Mouse (Mus musculus): ENCODE data around the gene Gcn1l1. TPM values are rescaled to one million over a fixed set of nuclear protein-coding genes. Genes with fewer than 3 reads are reported as not detected.

The Gcn1l1 gene
- total and polyA plus RNA-seq, 2 experiments, result 14.8 to 28.8 TPM

DNA sequence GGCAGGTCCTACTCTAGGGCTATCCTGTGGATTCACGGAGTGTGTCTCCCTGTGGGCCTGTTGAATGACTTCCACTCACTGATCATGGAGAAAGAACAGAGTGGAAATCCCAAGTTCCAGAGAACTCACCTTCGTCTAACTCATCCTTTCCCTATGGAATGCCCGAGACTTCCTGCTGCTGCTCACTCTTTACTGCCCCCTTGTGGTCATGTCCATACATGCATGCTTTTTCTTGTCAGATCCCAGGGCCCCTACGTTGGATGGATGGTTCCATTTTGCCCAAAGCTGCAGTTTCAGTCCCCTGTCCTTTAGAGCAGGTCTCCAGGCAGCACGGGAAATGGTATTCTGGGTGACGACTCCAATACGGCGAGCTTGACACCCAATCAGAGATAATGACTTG is 8.8 kb upstream of the Gcn1l1 start:
- Histone ChIP-seq H3K36me3 (ENCODE audit: control insufficient read depth, insufficient read depth, low read length) (peaks cover 7% of the 10 kb centered on the region), H3K4me1 (ENCODE audit: control insufficient read depth, insufficient read depth, low read length) (peaks cover 3% of the 10 kb centered on the region; the same call in 1 of the 2 replicates), H3K4me3 (ENCODE audit: insufficient read depth, low read depth, low read length) (no peak overlapping the region), H3K27ac (replicated peaks; ENCODE audit: insufficient read depth, low read depth, low read length) (no peak overlapping the region), H3K9ac (ENCODE audit: low read depth, low read length) (no peak overlapping the region), H3K27me3 (ENCODE audit: control insufficient read depth, insufficient read depth, low read length) (no peaks in the 10 kb centered on the region), H3K79me2 (ENCODE audit: control insufficient read depth, insufficient read depth, low read length) (peaks cover 7% of the 10 kb centered on the region; the same call in 1 of the 2 replicates)
- DNase-seq (ENCODE audit: extremely low read depth, low read depth, low spot score), result peak; percentile 63
- WGBS, result 15% methylated on average over 8 of the region's 8 CpGs
- TF ChIP-seq CTCF (IDR thresholded peaks at IDR 0.05; ENCODE audit: low read depth, low read length) (peak; percentile 75), POLR2A (IDR thresholded peaks at IDR 0.05; ENCODE audit: extremely low read depth, insufficient read depth, low read length) (no peak)

DNA sequence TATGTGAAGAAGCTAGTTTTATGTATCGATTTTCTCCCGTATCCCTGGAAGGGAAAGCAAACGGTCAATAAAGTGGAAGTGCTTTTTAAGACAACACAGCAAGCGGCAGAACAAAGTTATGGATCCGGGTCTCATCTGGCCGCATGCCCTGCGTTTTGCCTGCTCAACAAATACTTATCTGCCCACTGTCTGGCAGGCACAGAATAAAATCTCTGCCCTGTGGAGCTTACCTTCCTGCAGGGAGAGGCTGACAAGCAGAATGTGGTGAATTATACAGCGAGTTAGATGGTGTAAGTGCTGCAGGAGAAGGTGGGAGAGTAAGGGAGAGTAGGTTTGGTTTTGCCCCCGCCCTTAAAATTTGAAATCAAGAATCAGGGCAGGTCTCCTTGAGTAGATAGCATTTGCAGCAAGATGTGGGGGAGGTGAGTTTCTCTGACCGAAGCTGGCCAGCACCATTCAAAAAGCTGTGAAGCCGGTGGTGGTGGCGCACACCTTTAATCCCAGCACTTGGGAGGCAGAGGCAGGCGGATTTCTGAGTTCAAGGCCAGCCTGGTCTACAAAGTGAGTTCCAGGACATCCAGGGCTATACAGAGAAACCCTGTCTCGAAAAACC is 6.8 kb upstream of the Gcn1l1 start:
- 40% methylated on average over 14 of the region's 14 CpGs for WGBS
- Histone ChIP-seq H3K27ac (replicated peaks; ENCODE audit: insufficient read depth, low read depth, low read length) (no peak overlapping the region), H3K4me3 (ENCODE audit: insufficient read depth, low read depth, low read length) (no peak overlapping the region), H3K4me1 (ENCODE audit: control insufficient read depth, insufficient read depth, low read length) (peaks cover 6% of the 10 kb centered on the region; the same call in 1 of the 2 replicates), H3K79me2 (ENCODE audit: control insufficient read depth, insufficient read depth, low read length) (peaks cover 7% of the 10 kb centered on the region; the same call in 1 of the 2 replicates), H3K9ac (ENCODE audit: low read depth, low read length) (no peak overlapping the region), H3K36me3 (ENCODE audit: control insufficient read depth, insufficient read depth, low read length) (peaks cover 20% of the 10 kb centered on the region), H3K27me3 (ENCODE audit: control insufficient read depth, insufficient read depth, low read length) (no peaks in the 10 kb centered on the region)
- no peak for DNase-seq (ENCODE audit: extremely low read depth, low read depth, low spot score)
- TF ChIP-seq POLR2A (IDR thresholded peaks at IDR 0.05; ENCODE audit: extremely low read depth, insufficient read depth, low read length), result no peak
- TF ChIP-seq CTCF (IDR thresholded peaks at IDR 0.05; ENCODE audit: low read depth, low read length), result no peak

DNA sequence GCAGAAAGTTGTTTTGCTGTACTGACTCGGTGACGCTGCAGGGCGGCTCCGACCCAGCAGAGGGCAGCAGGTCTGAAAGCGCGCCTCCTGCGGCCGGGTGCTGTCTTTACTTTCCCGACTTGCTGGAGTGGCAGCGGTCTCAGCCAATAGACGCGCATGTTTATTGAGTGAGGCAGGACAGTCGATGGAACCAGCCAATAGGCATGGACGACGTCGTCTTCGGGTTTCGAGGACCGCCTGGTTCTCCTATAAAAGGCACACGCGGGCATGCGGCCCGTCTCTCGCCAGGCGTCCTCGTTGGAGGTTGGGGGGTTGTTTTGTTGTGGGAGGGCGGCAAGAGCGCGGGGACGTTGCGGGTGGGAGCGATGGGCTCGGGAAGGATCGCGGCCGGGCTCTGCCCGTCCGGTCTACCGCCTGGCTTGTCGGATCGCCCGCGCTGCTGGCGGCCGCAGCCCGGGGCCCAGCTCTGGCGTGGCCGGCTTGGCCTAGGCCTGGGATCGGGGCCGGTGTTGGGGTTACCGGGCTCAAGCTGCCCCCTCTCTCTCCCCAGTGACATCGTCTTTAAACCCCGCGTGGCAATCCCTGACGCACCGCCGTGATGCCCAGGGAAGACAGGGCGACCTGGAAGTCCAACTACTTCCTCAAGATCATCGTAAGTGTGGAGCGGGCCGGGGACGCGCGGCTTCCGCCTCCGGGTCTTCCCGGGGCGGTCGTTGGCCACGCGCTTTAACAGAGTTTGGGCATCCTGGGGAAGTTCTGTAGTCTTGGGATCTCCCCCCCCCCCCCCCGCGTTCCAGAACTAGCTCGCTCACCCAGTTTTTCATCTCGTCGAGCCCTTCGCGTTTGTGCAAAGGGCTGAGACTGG is 5.6 kb upstream of the Gcn1l1 start, which contains the start of gene Rplp0:
Gene Rplp0 (plus strand): TSS at position 231 of the 865 bp plus-strand sequence.
- peak within 1 kb of the TSS; percentile 78 for H3K27ac ChIP-seq (replicated peaks; ENCODE audit: insufficient read depth, low read depth, low read length)
- H3K4me1 ChIP-seq (ENCODE audit: control insufficient read depth, insufficient read depth, low read length), result peaks cover 6% of the 10 kb centered on the region; the same call in 1 of the 2 replicates
- peaks cover 7% of the 10 kb centered on the region; the same call in 1 of the 2 replicates for H3K79me2 ChIP-seq (ENCODE audit: control insufficient read depth, insufficient read depth, low read length)
- H3K27me3 ChIP-seq (ENCODE audit: control insufficient read depth, insufficient read depth, low read length), result no peaks in the 10 kb centered on the region
- TF ChIP-seq CTCF (IDR thresholded peaks at IDR 0.05; ENCODE audit: low read depth, low read length) (peak; percentile 98), POLR2A (IDR thresholded peaks at IDR 0.05; ENCODE audit: extremely low read depth, insufficient read depth, low read length) (peak; percentile 98)
- WGBS, result under 1% methylated on average over 78 of the region's 78 CpGs
- DNase-seq (ENCODE audit: extremely low read depth, low read depth, low spot score), result peak; percentile 98
- peaks cover 25% of the 10 kb centered on the region for H3K36me3 ChIP-seq (ENCODE audit: control insufficient read depth, insufficient read depth, low read length)
- peak within 1 kb of the TSS; percentile 78 for H3K4me3 ChIP-seq (ENCODE audit: insufficient read depth, low read depth, low read length)
- peak within 1 kb of the TSS; percentile 91 for H3K9ac ChIP-seq (ENCODE audit: low read depth, low read length)

DNA sequence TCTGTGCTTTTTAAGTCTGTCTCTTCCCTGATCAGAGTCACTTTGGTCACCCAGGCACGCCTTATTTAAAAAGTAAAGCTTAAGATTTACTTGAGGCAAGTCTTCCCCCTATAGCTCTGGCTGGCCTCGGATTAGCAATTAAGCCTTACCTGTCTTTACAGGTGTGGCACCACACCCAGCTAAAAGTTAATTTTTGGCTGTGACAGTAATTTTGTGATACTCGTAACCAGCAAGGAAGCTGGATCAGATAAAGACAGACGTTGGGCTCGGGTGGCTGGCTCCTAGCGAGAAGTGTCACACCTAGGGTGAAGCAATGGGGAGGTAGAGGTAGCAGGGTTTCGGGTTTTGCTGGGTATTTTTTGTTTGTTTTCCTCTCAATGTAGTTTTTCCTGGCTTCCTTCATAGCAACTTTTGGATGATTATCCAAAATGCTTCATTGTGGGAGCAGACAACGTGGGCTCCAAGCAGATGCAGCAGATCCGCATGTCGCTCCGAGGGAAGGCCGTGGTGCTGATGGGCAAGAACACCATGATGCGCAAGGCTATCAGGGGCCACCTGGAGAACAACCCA is 4.6 kb upstream of the Gcn1l1 start:
- no peak for TF ChIP-seq CTCF (IDR thresholded peaks at IDR 0.05; ENCODE audit: low read depth, low read length)
- TF ChIP-seq POLR2A (IDR thresholded peaks at IDR 0.05; ENCODE audit: extremely low read depth, insufficient read depth, low read length), result no peak
- Histone ChIP-seq H3K27me3 (ENCODE audit: control insufficient read depth, insufficient read depth, low read length) (no peaks in the 10 kb centered on the region), H3K79me2 (ENCODE audit: control insufficient read depth, insufficient read depth, low read length) (peaks cover 13% of the 10 kb centered on the region), H3K27ac (replicated peaks; ENCODE audit: insufficient read depth, low read depth, low read length) (no peak overlapping the region), H3K36me3 (ENCODE audit: control insufficient read depth, insufficient read depth, low read length) (peaks cover 22% of the 10 kb centered on the region), H3K4me3 (ENCODE audit: insufficient read depth, low read depth, low read length) (peak overlapping the region; percentile 7; the same call in 1 of the 2 replicates), H3K9ac (ENCODE audit: low read depth, low read length) (peak overlapping the region; percentile 12; the same call in 1 of the 2 replicates), H3K4me1 (ENCODE audit: control insufficient read depth, insufficient read depth, low read length) (peaks cover 6% of the 10 kb centered on the region; the same call in 1 of the 2 replicates)
- DNase-seq (ENCODE audit: extremely low read depth, low read depth, low spot score), result no peak
- 49% methylated on average over 13 of the region's 13 CpGs for WGBS

DNA sequence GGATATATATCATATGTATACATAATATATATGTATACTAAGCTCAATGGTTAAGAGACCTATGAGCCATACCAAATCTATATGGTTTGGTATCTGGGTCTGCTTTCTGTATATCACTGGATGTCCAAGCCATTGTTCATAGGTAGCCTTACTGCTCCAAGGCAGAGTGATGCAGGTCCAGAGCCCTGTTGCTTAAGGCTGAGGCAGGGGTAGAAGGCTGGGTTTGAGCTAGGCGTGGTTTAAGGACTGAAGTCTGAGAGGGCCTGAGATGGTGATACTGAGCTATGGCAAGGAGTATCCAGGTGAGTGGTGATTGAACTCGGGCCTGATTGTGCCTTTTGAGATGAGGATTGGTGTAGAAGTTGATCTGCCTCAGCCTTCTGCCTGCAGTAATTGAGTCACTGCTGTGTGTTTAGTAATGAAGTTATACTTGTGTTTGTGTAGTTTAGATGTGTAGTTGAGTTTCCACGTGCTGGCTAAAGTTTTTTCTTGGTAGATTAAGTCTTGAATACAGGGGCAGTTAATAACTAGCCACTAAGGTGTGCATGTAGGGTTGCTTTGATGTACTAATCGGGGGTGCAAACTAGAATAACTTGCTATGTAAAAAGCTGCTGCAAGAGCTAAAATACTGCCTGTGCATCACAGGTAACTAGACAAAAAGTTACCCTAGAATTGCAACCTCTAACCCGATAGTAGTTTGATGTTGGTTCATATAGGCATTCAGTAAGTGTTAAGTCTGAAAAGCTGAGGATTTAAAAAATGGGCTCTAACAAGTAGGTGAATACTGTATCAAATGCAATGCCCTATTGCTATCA is 1.1 kb upstream of the Gcn1l1 start:
- Histone ChIP-seq H3K27ac (replicated peaks; ENCODE audit: insufficient read depth, low read depth, low read length) (no peak overlapping the region), H3K79me2 (ENCODE audit: control insufficient read depth, insufficient read depth, low read length) (peaks cover 29% of the 10 kb centered on the region), H3K4me1 (ENCODE audit: control insufficient read depth, insufficient read depth, low read length) (peaks cover 23% of the 10 kb centered on the region), H3K27me3 (ENCODE audit: control insufficient read depth, insufficient read depth, low read length) (no peaks in the 10 kb centered on the region), H3K4me3 (ENCODE audit: insufficient read depth, low read depth, low read length) (no peak overlapping the region), H3K9ac (ENCODE audit: low read depth, low read length) (no peak overlapping the region), H3K36me3 (ENCODE audit: control insufficient read depth, insufficient read depth, low read length) (peaks cover 22% of the 10 kb centered on the region)
- WGBS, result 70% methylated on average over 5 of the region's 5 CpGs
- TF ChIP-seq POLR2A (IDR thresholded peaks at IDR 0.05; ENCODE audit: extremely low read depth, insufficient read depth, low read length), result no peak
- TF ChIP-seq CTCF (IDR thresholded peaks at IDR 0.05; ENCODE audit: low read depth, low read length), result no peak
- no peak for DNase-seq (ENCODE audit: extremely low read depth, low read depth, low spot score)

Data from liver, adult 2 months (tissue).